8 mouse cellular contexts compared by ENCODE assay signal in genomic region chr4:134682423-134682822, GRCm38 (mm10). TPM values are rescaled to one million over a fixed set of nuclear protein-coding genes. Genes with fewer than 3 reads are reported as not detected.
DNase-seq lines count a peak whose midpoint lies in the region; ATAC-seq lines count a peak whose summit lies in the region.
"Had no signal": no experiment of that assay in that cellular context is flagged by ENCODE, and none has a peak within 500 bp of the region (broad histone marks: within the 10 kb centered on the region; RNA-seq: fewer than 3 reads in every experiment).

No protein-coding gene starts in this region.

- H3K79me2 ChIP-seq in macrophage (ENCODE audit: inconsistent target), result peaks cover 98% of the 10 kb centered on the region

- WGBS in kidney, embryonic 16.5 days, result 55% methylated on average over 8 of the region's 8 CpGs
- 83% methylated on average over 8 of the region's 8 CpGs for WGBS in embryonic facial prominence, embryonic 10.5 days
- WGBS in macrophage (ENCODE audit: missing documents), result 48% methylated on average over 8 of the region's 8 CpGs

- H3K36me3 ChIP-seq in kidney, embryonic 16.5 days (ENCODE audit: insufficient read depth, low read length), result no peaks in the 10 kb centered on the region
- H3K36me3 ChIP-seq in embryonic facial prominence, embryonic 10.5 days (replicated peaks), result peaks cover 5% of the 10 kb centered on the region; the same call in 1 of the 2 replicates
- peaks cover 21% of the 10 kb centered on the region for H3K36me3 ChIP-seq in macrophage (ENCODE audit: inconsistent target)

- no peaks in the 10 kb centered on the region for H3K27me3 ChIP-seq in kidney, embryonic 16.5 days (ENCODE audit: insufficient read depth, low read length)
- 0 out of 2 replicates have a peak, but pooled peaks cover 9% of the 10 kb centered on the region for H3K27me3 ChIP-seq in embryonic facial prominence, embryonic 10.5 days (replicated peaks; ENCODE audit: low read depth, poor library complexity, severe bottlenecking)

- ATAC-seq in kidney, embryonic 16.5 days (ENCODE audit: low FRiP score, low TSS enrichment), result peak; percentile 44; the same call in 1 of the 2 replicates
- ATAC-seq in megakaryocyte-erythroid progenitor cell, adult 5-6 weeks (replicated peaks; ENCODE audit: low FRiP score, low TSS enrichment, poor library complexity, severe bottlenecking), result no peak

- no peak overlapping the region for H3K4me2 ChIP-seq in kidney, embryonic 16.5 days (replicated peaks; ENCODE audit: low read depth, low read length)

- peaks cover 31% of the 10 kb centered on the region for H3K4me1 ChIP-seq in kidney, embryonic 16.5 days (ENCODE audit: insufficient read depth, low read length)
- H3K4me1 ChIP-seq in embryonic facial prominence, embryonic 10.5 days, result peaks cover 43% of the 10 kb centered on the region

- H3K9ac ChIP-seq in kidney, embryonic 16.5 days (replicated peaks; ENCODE audit: low read length), result no peak overlapping the region

- peaks cover 10% of the 10 kb centered on the region; the same call in 1 of the 2 replicates for H3K9me3 ChIP-seq in kidney, embryonic 16.5 days (ENCODE audit: low read length)
- peaks cover 12% of the 10 kb centered on the region; the same call in 1 of the 2 replicates for H3K9me3 ChIP-seq in embryonic facial prominence, embryonic 10.5 days

- H3K4me3 ChIP-seq in kidney, embryonic 16.5 days (ENCODE audit: low read length), result no peak overlapping the region
- H3K4me3 ChIP-seq in embryonic facial prominence, embryonic 10.5 days, result no peak overlapping the region
- no peak overlapping the region for H3K4me3 ChIP-seq in macrophage (ENCODE audit: inconsistent target)

- DNase-seq in kidney, postnatal 14 days, result no peak
- peak; percentile 46 for DNase-seq in ZHBTc4 (ENCODE audit: low read depth, low spot score)
- DNase-seq in embryonic facial prominence, embryonic 10.5 days (ENCODE audit: low spot score), result no peak
- no peak for DNase-seq in ovary, adult 18-20 months (ENCODE audit: low spot score)
- DNase-seq: thymus, postnatal 25 days had no signal

- peak overlapping the region; percentile 73 for H3K27ac ChIP-seq in kidney, embryonic 16.5 days (ENCODE audit: low read length)
- H3K27ac ChIP-seq in embryonic facial prominence, embryonic 10.5 days (replicated peaks), result peak overlapping the region; percentile 57
- peak overlapping the region; percentile 49 for H3K27ac ChIP-seq in macrophage

RNA-seq across cellular contexts. Expression of gene Man1c1, which starts 21.7 kb away (rescaled TPM):
- polyA plus RNA-seq in kidney, embryonic 16.5 days (2015; fragmentation: Nextera tagmentation; extraction: Ambion mirVana), result 3.5 and 3.7 TPM in 2 replicates
- polyA plus RNA-seq in embryonic facial prominence, embryonic 10.5 days (2016; fragmentation: Nextera tagmentation; extraction: Ambion mirVana), result 2.6 and 2.8 TPM in 2 replicates
- total RNA-seq in macrophage (2018; cell fraction: chromatin; rRNA removed), result 100 to 1,000 TPM in 17 of 26 experiments, 10 to 100 TPM in 9; 23.6 to 264 (median 114) TPM
- total RNA-seq in macrophage (2018; cell fraction: cytosol; rRNA removed), result 100 to 1,000 TPM in 12 of 26 experiments, 10 to 100 TPM in 14; 38.4 to 182 (median 88.7) TPM
- total RNA-seq in macrophage (2018; cell fraction: nucleus; rRNA removed), result 100 to 1,000 TPM in 21 of 26 experiments, 10 to 100 TPM in 5; 58.9 to 299 (median 132) TPM
- 82.3 to 124 TPM (median 103 TPM) in 3 replicates for polyA plus RNA-seq in macrophage (2018)
- 0.49 and 0.59 TPM in 2 replicates for total RNA-seq in megakaryocyte-erythroid progenitor cell, adult 5-6 weeks (2014; fragmentation: Nextera tagmentation)
- 0.53 TPM in 1 of 2 replicates, not detected in the other for total RNA-seq in megakaryocyte-erythroid progenitor cell, adult 5-6 weeks (2017)

Comparison
In these comparisons a context has a peak if more than half of its experiments do, and no peak if none do; other contexts are left out.
1. RNA of gene Man1c1, which starts 21.7 kb away (polyA plus RNA-seq): 82.3 to 124 TPM in macrophage; 3.5 to 3.7 TPM in kidney, embryonic 16.5 days and 2.6 to 2.8 TPM in embryonic facial prominence, embryonic 10.5 days; every median in the first group is over 10 times any median in the second.
2. Peak in every context shown above with its lines, with median percentiles within 50 percentile points of each other: H3K27ac ChIP-seq.